Mouse (Mus musculus) liver, adult (tissue): ENCODE measurements around the gene Pomgnt2.

Experiments
- GATA4 ChIP-seq: IDR thresholded peaks from 2 replicates; pipeline ENCODE4 v1.6.1; 2014; ENCODE audit warnings: mild to moderate bottlenecking, low read length; ENCODE audit not compliant: insufficient replicate concordance

Gene Pomgnt2

DNA sequence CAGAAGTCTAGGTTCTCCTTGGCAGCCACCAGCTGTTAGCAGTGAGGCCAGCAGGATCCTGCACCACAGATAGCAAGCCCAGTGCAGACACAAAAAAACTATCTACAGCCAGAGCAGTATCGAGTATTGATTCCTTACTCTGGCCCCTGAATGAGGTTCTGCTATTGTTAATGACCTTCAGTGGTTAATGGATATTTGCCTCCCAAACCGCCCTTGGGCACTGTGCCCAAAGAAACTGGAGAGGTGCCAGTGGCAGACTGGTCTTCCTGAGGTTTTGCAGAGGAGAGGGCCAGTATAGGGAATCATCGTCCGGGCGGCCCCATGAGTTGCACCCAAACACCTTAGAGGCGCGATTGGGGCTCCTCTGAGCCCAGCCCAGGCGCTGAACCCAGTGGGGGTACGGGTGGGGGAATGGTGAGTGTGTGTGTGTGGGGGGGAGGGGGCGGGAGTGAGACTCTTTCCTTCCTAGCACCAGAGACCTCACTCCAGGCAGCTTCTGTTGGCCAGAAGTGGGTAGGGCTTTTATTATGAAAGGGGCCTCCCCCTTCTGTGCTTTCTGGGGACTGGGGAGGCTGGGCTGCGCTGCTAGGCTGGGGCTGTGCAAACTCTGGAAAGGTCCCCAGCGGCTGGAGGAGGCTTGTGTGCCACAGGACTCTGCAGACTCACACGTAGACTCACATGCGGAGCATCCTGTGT lies 46.3 kb downstream of the Pomgnt2 start, which contains the start of gene Fam198a:
TSS of gene Fam198a (plus strand) at position 571 of the 696 bp plus-strand sequence.
- TF ChIP-seq GATA4 = no peak

GRCm38 (mm10) chr9:121948431-121948830 lies 48.5 kb downstream of the Pomgnt2 start:
- TF ChIP-seq GATA4 = no peak

DNA sequence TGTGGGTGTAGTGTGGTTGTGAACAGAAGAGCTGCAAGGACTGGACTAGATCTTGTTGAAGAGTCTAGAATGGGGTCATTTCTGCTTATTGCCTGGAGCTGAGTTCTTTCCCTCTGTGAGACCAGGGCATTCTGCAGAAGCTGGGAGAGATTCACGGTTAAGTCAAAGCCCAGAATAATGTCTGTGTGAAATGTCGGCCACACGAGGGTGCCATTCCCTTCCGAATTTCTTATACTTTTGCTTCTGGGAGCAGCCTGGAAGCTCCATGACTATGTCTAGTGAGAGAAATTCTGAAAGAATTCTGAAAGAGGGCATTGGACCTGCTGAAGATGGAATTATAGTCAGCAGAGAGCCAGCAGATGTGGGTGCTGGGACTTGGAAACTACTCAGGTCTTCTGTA lies 49.1 kb downstream of the Pomgnt2 start:
- TF ChIP-seq GATA4 = no peak

GRCm38 (mm10) chr9:121943628-121944027 lies 53.3 kb downstream of the Pomgnt2 start:
- TF ChIP-seq GATA4 = no peak

DNA sequence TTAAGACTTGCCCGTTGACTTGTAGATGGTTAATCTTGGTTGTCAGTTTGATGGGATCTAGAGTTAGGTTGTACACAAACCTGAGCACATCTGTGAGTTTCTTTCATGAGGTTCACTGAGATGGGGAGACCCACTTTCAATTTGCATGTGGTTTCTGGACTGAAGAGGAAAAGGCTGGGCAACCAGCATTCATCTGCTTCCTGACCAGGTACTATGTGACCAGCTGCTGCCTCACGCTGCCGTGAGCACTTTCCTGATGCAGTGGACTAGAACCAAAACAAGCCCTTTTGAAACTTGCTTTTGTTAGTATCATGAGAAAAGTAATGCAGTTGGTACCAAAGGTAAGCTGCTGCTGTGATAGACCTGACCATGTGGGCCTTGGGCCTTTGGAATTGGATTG lies 53.9 kb downstream of the Pomgnt2 start:
- TF ChIP-seq GATA4 = no peak

DNA sequence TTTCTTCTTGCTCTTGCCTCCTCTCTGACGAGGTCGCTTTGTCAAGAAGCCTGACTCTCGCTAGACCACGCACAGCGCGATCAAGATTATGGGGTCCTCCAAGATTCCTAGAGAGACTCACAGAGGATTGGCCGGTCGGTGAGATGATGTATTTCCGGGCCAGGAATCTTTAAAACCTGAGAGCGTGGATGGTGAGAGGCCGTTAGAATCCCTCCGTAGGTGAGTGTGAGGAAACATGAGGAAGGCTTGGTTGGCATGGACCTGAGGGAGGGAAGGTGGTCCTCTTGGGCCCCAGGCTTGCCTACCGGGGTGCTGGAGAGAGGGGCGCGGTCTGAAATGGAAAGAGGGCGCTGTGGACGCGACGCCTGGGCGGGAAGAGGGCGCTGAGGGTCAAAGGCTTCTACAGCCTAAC lies 59.0 kb downstream of the Pomgnt2 start:
- no peak for TF ChIP-seq GATA4

DNA sequence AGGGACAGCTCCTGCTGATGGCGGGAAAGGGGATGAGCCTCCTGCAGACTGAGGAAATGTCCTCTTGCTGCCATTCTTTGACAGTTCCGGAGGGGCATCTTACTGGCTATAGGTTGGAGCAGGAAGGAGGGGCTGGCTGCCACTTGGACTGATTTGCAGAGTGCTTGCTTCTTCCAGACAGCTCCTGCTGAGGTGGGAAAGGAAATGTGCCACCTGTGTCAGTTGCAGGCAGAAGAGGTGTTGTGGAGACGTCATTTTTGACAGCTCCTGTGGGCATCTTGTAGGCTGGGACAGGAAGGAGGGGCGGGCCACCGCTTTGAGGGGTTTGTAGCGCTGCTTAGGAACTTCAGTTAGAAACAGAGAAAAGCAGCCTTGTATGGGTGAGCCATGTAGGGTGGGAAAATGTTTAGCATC lies 59.5 kb downstream of the Pomgnt2 start:
- no peak for TF ChIP-seq GATA4

DNA sequence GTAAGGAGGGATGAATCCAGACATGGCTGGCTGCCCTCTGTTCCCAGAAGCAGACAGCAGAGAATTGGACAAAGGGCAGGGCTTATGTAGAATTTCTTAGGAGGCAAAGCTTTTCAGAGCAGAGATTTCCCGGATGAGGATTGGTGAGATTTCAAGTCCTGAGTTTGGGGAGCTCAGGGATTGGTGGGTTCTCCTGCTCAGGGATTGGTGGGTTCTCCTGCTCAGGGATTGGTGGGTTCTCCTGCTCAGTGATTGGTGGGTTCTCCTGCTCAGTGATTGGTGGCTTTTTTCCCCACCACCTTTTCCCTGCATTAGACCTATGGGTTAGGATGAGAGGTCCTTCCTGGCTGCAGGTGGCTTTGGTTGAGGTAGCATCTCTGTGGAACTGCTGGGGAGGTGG lies 60.0 kb downstream of the Pomgnt2 start:
- no peak for TF ChIP-seq GATA4

GRCm38 (mm10) chr9:121934856-121935255 lies 62.1 kb downstream of the Pomgnt2 start:
- TF ChIP-seq GATA4 = no peak
